Mouse (Mus musculus): Measurements from ENCODE around the gene Emc7.
"Not testable (repeated sequence)": the region's sequence is repeated elsewhere in the genome, so short reads cannot be mapped to it uniquely, and the experiment has no call there.

The Emc7 gene

GRCm38 (mm10) chr2:112454862-112455564 is at the start of gene Emc7:
Gene Emc7 (plus strand): TSS chr2:112454997.
- peak; percentile 96 for DNase-seq (ENCODE audit: inconsistent ontology term)

GRCm38 (mm10) chr2:112407030-112407429 is 47.8 kb upstream of the Emc7 start:
- no peak for DNase-seq (ENCODE audit: inconsistent ontology term)

- DNase-seq (ENCODE audit: inconsistent ontology term) = no peak
Observed at GRCm38 (mm10) chr2:112425308-112425707, 29.5 kb upstream of the Emc7 start.

- not testable (repeated sequence) for DNase-seq (ENCODE audit: inconsistent ontology term)
Observed at GRCm38 (mm10) chr2:112428534-112428933, 26.3 kb upstream of the Emc7 start.

GRCm38 (mm10) chr2:112429665-112430064 is 25.1 kb upstream of the Emc7 start:
- no peak for DNase-seq (ENCODE audit: inconsistent ontology term)

GRCm38 (mm10) chr2:112430403-112430802 is 24.4 kb upstream of the Emc7 start:
- no peak for DNase-seq (ENCODE audit: inconsistent ontology term)

- no peak for DNase-seq (ENCODE audit: inconsistent ontology term)
Observed at GRCm38 (mm10) chr2:112432523-112432922, 22.3 kb upstream of the Emc7 start.

GRCm38 (mm10) chr2:112433359-112433758 is 21.4 kb upstream of the Emc7 start:
- peak; percentile 51 for DNase-seq (ENCODE audit: inconsistent ontology term)

- DNase-seq (ENCODE audit: inconsistent ontology term) = no peak
Observed at GRCm38 (mm10) chr2:112436292-112436691, 18.5 kb upstream of the Emc7 start.

- no peak for DNase-seq (ENCODE audit: inconsistent ontology term)
Observed at GRCm38 (mm10) chr2:112437589-112437988, 17.2 kb upstream of the Emc7 start.

- DNase-seq (ENCODE audit: inconsistent ontology term) = peak; percentile 85
Observed at GRCm38 (mm10) chr2:112443491-112443890, 11.3 kb upstream of the Emc7 start.

- peak; percentile 99 for DNase-seq (ENCODE audit: inconsistent ontology term)
Observed at GRCm38 (mm10) chr2:112445511-112445910, 9.3 kb upstream of the Emc7 start.

GRCm38 (mm10) chr2:112448046-112448445 is 6.8 kb upstream of the Emc7 start:
- DNase-seq (ENCODE audit: inconsistent ontology term) = not testable (repeated sequence)

GRCm38 (mm10) chr2:112448510-112449059 is 6.2 kb upstream of the Emc7 start:
- DNase-seq (ENCODE audit: inconsistent ontology term) = no peak

- peak; percentile 42 for DNase-seq (ENCODE audit: inconsistent ontology term)
Observed at GRCm38 (mm10) chr2:112449597-112450296, 5.0 kb upstream of the Emc7 start.

GRCm38 (mm10) chr2:112452513-112452912 is 2.3 kb upstream of the Emc7 start:
- DNase-seq (ENCODE audit: inconsistent ontology term) = not testable (repeated sequence)

- no peak for DNase-seq (ENCODE audit: inconsistent ontology term)
Observed at GRCm38 (mm10) chr2:112454125-112454861, 504 bp upstream of the Emc7 start.

GRCm38 (mm10) chr2:112460557-112460956 is 5.8 kb downstream of the Emc7 start:
- no peak for DNase-seq (ENCODE audit: inconsistent ontology term)

- DNase-seq (ENCODE audit: inconsistent ontology term) = no peak
Observed at GRCm38 (mm10) chr2:112469542-112469941, 14.7 kb downstream of the Emc7 start.

- DNase-seq (ENCODE audit: inconsistent ontology term) = no peak
Observed at GRCm38 (mm10) chr2:112470961-112471381, 16.2 kb downstream of the Emc7 start.

GRCm38 (mm10) chr2:112472076-112472475 is 17.3 kb downstream of the Emc7 start:
- no peak for DNase-seq (ENCODE audit: inconsistent ontology term)
